Mouse (Mus musculus) lung, postnatal 10 days (tissue): ENCODE measurements around the gene Gpr84.

Experiments used
- DNase-seq: peaks from one replicate; pipeline ENCODE4 v3.0.0; 2021

The Gpr84 gene

GRCm38 (mm10) chr15:103310365-103310910, at the start of gene Gpr84:
Gene Gpr84 (minus strand): TSS chr15:103310612.
- no peak for DNase-seq

- no peak for DNase-seq
Observed at GRCm38 (mm10) chr15:103359869-103360602, 49.6 kb upstream of the Gpr84 start.

GRCm38 (mm10) chr15:103359122-103359510, 48.7 kb upstream of the Gpr84 start:
- DNase-seq = no peak

- DNase-seq = no peak
Observed at GRCm38 (mm10) chr15:103358278-103359121, 48.1 kb upstream of the Gpr84 start.

GRCm38 (mm10) chr15:103357817-103358216, 47.4 kb upstream of the Gpr84 start:
- DNase-seq = no peak

- no peak for DNase-seq
Observed at GRCm38 (mm10) chr15:103356130-103356529, 45.7 kb upstream of the Gpr84 start.

GRCm38 (mm10) chr15:103355420-103355819, 45.0 kb upstream of the Gpr84 start:
- DNase-seq = no peak

GRCm38 (mm10) chr15:103354690-103355089, 44.3 kb upstream of the Gpr84 start:
- no peak for DNase-seq

- DNase-seq = no peak
Observed at GRCm38 (mm10) chr15:103353511-103354256, 43.3 kb upstream of the Gpr84 start.

GRCm38 (mm10) chr15:103352856-103353255, 42.4 kb upstream of the Gpr84 start:
- peak; percentile 67 for DNase-seq

GRCm38 (mm10) chr15:103347275-103347684, 36.9 kb upstream of the Gpr84 start:
- DNase-seq = peak; percentile 84

- DNase-seq = no peak
Observed at GRCm38 (mm10) chr15:103345789-103346188, 35.4 kb upstream of the Gpr84 start.

GRCm38 (mm10) chr15:103343556-103343955, 33.1 kb upstream of the Gpr84 start:
- DNase-seq = no peak

GRCm38 (mm10) chr15:103343008-103343407, 32.6 kb upstream of the Gpr84 start:
- no peak for DNase-seq

GRCm38 (mm10) chr15:103342415-103342814, 32.0 kb upstream of the Gpr84 start:
- DNase-seq = peak; percentile 86

GRCm38 (mm10) chr15:103341547-103341946, 31.1 kb upstream of the Gpr84 start:
- DNase-seq = no peak

GRCm38 (mm10) chr15:103340786-103341185, 30.4 kb upstream of the Gpr84 start:
- DNase-seq = no peak

- no peak for DNase-seq
Observed at GRCm38 (mm10) chr15:103339961-103340337, 29.5 kb upstream of the Gpr84 start, which contains the start of gene Zfp385a. Gene Zfp385a (minus strand): TSS chr15:103340093.

GRCm38 (mm10) chr15:103339166-103339960, 29.0 kb upstream of the Gpr84 start:
- no peak for DNase-seq

- no peak for DNase-seq
Observed at GRCm38 (mm10) chr15:103338829-103339165, 28.4 kb upstream of the Gpr84 start.

GRCm38 (mm10) chr15:103336996-103337667, 26.7 kb upstream of the Gpr84 start:
- DNase-seq = no peak
